Mouse (Mus musculus) forebrain, embryonic 12.5 days (tissue): ENCODE results near the gene Rxfp3. TPM values are rescaled to one million over a fixed set of nuclear protein-coding genes. Genes with fewer than 3 reads are reported as not detected.

Source experiments
- polyA plus RNA-seq: library from polyadenylated mRNA; unstranded; fragments of >200 nt; fragmentation: Nextera tagmentation; extraction: Ambion mirVana; gene quantifications from 2 replicates; pipeline ENCODE4 v1.2.1, GENCODE M21; 2016

Rxfp3 gene
- polyA plus RNA-seq, 1 experiment from 2014 or later: 2.5 TPM

Other genes with a start within 250 kb of the Rxfp3 start
- 0.59 and 1.6 TPM in 2 replicates for gene C1qtnf3, start 85.7 kb downstream of the Rxfp3 start, polyA plus RNA-seq
- 5.5 and 10.0 TPM in 2 replicates for gene Amacr, start 56.2 kb downstream of the Rxfp3 start, polyA plus RNA-seq
- 0.13 and 0.17 TPM in 2 replicates for gene Slc45a2, start 37.3 kb downstream of the Rxfp3 start, polyA plus RNA-seq
- gene Adamts12, start 26.8 kb upstream of the Rxfp3 start, polyA plus RNA-seq: 1.7 and 3.2 TPM in 2 replicates